Mouse (Mus musculus) megakaryocyte, embryonic 14.5 days (primary cell): ENCODE measurements around the gene Rab8b.

Source experiments
- FLI1 ChIP-seq: IDR thresholded peaks from 2 replicates; pipeline ENCODE4 v1.6.1; 2012; ENCODE audit warnings: low read length, inconsistent platforms, mixed read lengths
- GATA1 ChIP-seq: IDR thresholded peaks from 3 replicates; pipeline ENCODE4 v1.6.1; 2012; ENCODE audit warnings: mixed read lengths, low read length, inconsistent platforms, borderline replicate concordance

DNA sequence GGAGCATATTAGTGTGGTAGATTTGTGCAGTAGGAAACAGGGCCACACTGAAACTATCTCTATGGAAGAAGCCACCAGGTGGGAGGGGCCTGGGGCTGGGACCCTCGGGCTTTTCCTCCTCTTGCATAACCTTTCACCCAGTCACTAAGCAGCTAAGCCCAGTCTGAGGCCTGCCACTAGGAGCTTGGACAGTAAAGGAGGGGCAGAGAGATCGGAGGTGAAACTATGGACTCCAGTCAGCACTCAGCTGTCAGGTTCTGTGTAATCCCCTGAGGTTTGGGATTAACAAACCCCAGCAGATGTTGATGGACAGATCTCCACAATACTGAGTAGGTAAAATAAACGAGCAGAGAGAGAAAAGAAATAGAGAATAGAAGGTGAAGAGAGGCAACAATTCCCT lies 33.1 kb downstream of the Rab8b start:
- TF ChIP-seq GATA1 (no peak), FLI1 (no peak)
